Mouse (Mus musculus) ovary, adult 18-20 months (tissue): ENCODE results near the gene Skap2.

Experiments used
- DNase-seq: peaks from one replicate; pipeline ENCODE4 v3.0.0; 2022; ENCODE audit warnings: low spot score, mixed read lengths

The Skap2 gene

DNA sequence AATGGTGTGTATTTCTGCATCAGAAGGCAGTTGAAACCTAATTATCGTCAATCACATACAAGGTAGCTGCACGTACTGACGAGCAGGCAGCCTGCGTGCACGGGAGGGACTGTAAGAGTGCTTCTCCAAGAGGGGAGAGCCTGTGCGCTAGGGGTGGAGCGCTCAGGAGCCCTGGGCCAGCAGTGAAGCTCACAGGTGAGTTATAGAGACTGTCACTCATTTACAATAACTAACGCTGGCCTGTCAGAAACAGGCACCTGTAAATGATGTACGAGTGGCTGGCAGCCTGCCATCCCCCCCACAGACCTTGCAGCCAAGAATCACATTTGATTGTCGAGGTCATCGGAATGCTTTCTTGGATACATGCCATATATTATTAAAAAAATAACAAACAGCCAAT lies 168.2 kb downstream of the Skap2 start:
- peak; percentile 5 for DNase-seq

DNA sequence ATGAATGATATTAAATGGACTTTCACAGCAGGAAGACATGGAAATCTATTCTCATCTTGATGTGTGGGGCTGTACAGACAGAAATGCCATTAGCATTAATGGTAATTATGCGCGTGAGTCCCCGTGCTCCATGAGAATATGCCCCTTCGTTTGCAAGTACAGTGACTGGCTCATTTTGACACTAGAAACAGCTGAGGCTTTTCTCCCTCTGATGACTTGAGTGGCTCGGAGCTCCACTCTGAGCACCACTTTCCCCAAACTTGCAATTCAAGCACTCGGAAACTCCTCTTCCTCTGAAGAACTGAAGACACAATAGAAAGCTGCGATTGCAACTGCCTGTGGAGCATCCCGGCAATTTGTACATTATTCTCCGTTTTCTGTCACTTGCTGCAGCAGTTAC lies 169.3 kb downstream of the Skap2 start:
- DNase-seq, result no peak

DNA sequence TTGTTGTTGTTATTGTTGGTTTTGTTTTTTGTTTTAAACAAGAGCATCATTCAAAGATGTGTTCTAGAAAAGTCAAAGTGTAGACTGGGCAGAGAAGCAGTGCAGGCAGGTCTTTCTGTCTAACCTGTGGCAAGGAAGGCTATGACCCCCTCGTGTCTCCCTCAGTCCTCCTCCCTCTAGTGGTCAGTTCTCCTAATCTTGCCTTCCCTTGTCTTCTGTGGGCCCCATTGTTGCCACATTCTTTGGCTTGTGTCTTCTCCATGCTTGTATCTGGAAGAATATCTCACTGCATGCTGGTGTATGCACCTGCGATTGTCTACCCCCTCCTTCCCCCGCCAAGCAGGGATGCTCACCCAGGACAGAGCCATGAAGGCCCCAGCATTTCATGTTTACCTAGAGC lies 174.2 kb downstream of the Skap2 start:
- no peak for DNase-seq

DNA sequence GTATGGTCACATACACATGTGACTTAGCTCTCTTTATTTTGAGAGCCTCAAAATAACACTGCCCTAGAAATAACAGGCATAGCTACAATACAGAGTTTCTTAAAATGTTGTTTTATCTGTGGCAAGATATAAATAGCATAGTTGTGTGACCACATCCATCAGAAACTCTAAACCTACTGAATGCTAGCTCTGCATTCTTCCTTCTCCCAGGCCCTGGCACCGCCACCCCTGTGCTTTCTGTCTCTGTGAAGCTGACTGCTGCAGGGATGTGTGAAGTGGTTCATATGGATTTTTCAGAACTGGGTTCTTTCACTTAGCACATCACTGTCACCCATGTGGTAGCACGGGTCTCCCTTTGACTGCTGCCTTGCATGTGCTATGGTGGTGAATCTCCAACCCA lies 179.0 kb downstream of the Skap2 start:
- no peak for DNase-seq

DNA sequence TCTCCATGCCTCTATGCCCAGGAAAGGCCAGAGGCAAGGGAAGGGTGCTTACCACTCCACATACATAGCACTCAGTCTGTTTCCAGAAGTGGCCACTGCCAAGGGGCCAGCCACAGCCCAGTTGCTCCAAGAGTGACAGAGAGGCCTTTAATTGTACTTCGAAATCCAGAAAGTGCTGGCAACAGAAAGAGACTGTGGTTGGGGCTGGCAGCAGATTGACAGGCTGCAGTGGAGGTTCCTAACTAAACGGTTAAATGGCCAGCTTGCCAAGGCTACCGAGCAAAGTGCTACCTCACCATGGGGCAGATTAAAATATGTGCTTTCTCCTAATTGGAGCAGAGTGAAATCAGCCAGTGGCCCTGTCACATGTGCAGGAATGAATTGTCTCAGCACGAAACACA lies 186.7 kb downstream of the Skap2 start:
- DNase-seq, result no peak

DNA sequence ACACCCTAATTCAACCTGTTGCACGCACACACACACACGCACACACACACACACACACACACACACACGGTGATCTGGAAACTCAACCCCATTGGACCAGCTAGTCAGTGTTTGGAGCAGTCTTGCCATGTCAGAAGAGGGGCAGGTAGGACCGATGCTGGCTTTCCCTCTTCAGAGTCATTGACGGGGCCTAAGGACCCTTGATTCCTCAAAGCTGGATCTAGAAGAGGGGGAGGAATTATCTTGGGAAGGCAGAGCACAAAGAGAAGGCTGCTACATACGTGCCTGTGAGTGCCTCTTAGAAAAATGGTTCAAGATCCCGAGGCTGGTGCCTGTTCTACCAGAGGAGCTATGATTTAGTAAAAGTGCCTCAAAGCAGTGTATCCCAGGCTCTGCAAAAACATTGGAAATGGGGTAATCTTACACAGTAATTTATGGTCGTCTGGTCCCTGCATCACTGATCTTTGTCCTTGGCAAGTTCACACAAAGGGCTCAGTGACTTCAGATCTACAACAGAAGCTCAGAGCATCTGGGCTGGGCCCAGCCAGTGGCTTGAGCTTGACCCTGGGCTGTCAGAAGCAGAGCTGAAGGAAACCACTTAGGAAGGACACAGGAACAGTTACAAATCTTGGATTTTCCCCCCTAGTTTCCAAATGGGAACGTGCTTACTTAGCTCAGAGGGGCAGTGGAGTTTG lies 188.1 kb downstream of the Skap2 start:
- peak; percentile 2 for DNase-seq

DNA sequence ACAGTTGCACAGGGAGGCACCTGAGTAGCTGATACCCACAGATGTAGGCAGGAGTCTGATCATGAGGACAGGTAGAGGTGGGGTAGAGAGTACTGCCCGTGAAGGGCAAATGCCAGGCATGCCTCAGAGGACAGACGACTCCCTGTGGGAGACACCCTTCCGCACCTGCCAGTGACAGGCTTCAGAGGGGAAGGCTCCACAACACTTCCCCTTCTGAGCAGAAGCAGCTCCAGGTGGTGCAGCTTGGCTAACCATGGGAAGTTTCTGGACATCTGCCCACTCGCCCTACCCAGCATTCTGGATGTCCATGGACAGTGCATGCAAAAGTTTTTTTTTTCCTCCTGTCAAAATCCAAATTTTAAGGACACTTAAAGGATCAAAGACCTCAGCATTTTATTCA lies 190.3 kb downstream of the Skap2 start:
- DNase-seq, result no peak

DNA sequence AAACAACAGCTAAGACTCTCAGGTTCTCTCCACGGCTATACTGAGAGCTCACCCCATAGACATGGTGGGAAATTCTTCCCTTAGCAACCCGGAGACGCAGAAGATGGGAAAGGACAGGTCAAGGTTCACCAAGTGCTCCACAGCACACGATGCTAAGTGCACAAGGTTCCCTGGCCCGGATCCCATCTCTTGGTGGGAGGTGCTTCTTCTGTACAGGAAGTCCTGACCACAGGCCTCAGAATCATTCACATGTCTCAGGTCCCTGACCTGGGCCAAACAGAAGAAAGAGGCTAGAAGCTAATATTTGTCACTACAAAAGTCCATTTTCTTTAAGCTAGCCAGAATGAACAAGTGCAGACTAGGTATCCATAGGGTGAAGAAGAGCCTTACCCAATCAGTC lies 191.5 kb downstream of the Skap2 start:
- no peak for DNase-seq

DNA sequence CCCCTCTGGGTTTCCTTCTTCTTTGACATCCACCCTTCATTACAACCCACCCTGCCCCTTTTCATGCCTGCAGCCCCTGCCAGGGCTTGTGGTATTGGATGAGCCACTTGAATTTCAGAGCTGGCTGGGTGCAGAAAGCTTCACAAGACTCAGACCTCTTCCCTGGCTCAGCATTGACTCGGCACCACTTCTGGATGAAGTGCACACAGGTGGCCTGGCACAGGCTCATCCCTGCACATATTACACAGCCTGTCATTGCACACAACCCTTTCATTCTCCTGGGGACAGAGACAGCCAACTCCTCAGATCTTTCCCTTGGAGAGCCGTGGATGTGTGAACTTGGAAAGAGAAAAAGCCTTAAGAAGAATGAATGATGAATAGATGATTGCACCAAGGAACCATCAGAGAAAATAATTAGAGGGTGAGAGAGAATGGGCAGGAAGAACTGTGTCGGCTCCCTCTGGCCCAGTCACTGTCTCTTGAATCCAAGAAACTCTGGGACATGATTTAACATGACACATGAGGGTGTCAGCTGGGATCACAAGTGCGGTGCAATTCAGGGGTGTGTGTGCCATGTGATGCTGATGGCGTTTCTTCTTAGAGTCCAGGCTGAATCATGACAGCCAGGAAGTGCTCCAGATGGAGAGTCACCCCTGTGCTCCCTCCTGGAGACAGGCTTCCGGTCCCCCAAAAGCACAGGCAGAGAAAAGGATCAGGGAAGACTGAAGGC lies 195.3 kb downstream of the Skap2 start:
- no peak for DNase-seq

DNA sequence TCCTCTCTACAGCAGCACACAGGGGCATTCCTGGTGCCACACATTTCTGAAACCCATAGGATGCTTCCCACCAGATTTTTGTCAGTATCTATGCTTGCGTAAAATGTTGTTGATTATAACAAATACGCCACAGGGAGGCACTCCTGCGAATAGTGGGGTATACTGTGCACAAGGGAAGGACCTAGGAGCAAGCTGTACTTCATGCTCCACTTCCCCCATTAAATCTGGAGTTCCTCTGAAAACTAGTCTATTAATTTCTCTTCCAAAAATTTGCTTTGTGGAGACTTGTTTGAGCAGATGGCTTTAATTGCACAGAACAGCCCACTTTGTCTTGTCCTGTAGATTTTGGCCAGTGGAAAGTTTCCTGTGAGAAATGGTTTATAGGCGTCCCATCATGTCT lies 201.4 kb downstream of the Skap2 start:
- DNase-seq, result no peak

DNA sequence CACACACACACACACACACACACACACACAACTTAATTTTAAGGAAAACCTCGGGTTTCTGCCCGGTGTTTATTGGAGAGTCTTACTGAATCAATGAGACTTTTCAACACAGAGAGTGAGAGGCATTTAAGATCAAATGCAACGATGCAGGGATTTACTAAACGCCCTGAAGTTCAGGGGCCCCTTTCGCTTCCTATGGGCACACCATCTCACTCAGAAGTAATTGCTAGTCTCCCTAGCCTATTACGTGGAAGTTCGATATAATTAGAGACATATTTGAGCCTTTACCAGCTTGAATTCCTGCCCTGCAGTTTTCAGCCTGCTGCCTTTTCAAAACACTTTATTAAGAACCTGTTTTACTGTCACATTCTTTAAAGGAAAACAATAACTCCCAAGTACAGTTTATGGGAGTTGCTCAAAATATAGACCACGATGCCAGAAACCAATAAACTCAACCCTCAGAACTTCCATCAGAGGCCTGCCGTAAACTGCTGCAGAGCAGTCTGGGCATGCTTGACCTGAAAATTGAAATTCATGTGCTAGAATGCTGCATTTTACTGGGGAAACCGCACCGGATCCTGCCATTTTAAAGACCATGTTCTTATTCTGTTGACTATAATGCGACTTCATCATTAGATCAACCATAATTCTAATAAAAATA lies 203.1 kb downstream of the Skap2 start:
- DNase-seq, result no peak

DNA sequence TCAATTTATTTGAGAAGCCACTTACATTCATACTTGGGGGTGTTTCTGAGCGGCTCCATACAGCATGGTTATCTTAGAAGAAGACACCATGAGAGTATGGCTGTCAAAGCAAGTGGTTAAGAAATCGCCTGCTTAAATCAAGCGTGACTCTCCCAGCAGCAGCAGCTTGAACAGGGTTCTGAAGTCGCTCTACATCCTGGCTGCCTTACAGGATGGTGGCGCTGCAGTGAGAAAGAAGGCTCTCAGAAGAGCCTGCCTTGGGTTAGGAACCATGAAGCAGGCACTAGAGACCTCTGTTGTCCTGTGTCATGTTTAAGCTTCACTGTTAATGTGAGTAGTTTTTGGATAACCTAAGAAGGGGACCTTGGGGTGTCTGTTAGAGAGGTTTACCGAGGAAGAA lies 204.3 kb downstream of the Skap2 start:
- no peak for DNase-seq
